Mouse (Mus musculus) B cell, adult 2 months (primary cell): ENCODE data around the gene Aktip.

Experiments
- DNase-seq, 2 experiments: peaks; one replicate each; pipeline ENCODE4 v3.0.0; 2022

Aktip gene

GRCm38 (mm10) chr8:91199876-91200275, at the start of gene Aktip:
TSS of gene Aktip (minus strand) at chr8:91199976.
- DNase-seq: no peak

DNA sequence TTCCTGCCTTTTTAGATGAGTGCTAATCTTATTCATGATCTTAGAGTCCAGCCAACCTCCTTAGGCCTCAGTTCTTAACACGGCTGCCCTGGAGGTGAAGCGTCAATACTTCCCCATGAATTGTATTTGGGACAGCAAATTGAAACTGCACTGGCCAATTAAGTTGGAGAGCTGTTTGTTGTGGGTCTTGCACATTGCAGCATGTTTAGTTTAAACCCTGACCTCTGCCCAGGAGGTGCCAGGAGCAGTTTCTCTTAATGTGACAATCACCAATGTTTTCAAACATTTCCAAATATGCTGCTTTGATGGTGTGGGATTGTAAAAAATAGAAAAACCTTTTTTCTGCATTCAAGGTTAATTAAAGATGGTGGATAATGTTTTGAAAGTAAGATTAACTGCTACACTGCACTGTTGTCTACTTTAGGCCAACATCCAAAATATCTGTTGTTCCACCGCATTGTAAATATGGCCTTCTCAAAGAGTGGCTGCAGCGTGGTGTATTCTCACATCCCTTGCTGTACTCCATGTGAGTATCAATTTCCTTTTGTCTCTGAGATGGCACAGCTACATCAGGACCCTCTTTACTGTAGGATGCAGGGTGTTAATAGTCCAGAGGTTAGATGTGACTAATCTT, 46.2 kb upstream of the Aktip start:
- no peak for DNase-seq

GRCm38 (mm10) chr8:91242721-91243120, 42.9 kb upstream of the Aktip start:
- DNase-seq: no peak

- DNase-seq: no peak
Observed at GRCm38 (mm10) chr8:91241873-91242519, 42.2 kb upstream of the Aktip start.

GRCm38 (mm10) chr8:91241371-91241770, 41.6 kb upstream of the Aktip start:
- no peak for DNase-seq

DNA sequence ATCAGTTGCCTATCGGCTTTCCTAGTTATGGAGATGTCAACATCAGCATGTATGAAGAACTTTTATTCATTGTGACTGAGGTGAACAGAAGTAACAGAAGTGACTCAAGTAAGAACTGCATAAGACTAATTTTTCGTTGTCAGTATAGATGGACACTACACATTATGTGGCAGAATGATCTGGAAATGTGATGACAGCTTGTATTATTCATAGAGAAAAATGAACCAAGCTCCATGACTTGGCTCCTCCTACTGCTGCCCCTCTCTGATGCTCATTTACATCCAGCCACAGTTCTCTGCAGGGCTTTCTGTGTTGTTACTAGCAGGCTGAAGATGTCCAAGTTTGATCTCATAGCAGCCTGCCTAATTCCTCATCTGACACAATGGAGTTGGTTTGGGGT, 37.4 kb upstream of the Aktip start:
- no peak for DNase-seq

DNA sequence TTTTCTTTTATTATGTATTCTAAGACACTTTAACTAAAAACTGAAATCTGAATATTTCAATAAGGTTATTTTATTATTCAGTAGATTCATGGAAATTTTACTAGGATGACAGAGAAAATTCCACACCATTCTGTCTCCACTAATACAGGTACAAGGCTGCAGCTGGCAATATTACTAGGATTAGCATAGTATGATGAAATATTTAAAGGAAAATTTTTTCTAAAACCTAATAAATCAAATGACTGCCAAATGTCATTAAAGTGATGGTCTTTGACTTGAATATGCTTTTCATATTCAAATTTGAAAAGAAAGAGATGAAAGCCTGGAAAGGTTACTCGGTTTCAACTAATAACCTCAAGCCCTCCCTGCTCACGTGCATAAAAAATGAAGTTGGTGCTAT, 34.3 kb upstream of the Aktip start:
- no peak for DNase-seq

DNA sequence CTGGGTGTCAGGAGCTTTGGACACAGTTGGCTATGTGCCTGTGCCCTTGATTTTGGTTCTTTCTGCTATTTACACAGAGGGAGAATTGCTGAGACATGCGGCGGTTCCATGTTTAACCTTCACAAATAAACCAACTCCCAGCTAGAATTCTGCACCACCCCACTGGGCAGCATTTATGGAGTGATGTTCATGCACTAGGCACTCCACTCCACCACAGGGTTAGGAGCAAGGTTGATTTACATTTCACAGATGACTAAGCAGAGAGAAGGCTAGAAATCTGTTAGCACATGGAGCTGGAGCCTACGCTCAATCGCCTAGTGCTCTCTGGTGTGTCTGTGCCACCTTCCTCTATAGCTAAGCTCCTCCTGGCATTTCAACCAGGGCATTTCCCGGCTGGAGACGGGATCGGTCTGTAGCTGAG, 27.7 kb upstream of the Aktip start:
- no peak for DNase-seq

DNA sequence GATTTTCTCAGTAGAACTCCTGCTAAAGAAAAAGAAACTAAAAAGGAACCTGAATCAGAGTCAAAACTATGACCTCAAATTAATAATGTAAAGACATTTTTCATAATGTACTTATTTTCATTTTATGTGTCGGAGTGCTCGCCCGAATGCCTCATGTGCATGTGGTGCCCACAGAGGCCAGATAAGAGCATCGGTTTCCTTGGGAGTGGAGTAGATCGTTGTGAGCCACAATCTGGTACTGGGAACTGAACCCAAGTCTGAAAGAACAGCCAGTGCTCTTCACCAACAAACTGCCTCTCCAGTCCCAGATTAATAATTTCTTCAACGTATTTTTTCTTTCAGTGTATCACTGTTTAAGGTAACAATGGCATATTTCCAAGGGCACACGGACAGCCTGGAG, 24.5 kb upstream of the Aktip start:
- no peak for DNase-seq

- DNase-seq: no peak
Observed at GRCm38 (mm10) chr8:91221841-91222240, 22.1 kb upstream of the Aktip start.

GRCm38 (mm10) chr8:91218271-91218670, 18.5 kb upstream of the Aktip start:
- no peak for DNase-seq

DNA sequence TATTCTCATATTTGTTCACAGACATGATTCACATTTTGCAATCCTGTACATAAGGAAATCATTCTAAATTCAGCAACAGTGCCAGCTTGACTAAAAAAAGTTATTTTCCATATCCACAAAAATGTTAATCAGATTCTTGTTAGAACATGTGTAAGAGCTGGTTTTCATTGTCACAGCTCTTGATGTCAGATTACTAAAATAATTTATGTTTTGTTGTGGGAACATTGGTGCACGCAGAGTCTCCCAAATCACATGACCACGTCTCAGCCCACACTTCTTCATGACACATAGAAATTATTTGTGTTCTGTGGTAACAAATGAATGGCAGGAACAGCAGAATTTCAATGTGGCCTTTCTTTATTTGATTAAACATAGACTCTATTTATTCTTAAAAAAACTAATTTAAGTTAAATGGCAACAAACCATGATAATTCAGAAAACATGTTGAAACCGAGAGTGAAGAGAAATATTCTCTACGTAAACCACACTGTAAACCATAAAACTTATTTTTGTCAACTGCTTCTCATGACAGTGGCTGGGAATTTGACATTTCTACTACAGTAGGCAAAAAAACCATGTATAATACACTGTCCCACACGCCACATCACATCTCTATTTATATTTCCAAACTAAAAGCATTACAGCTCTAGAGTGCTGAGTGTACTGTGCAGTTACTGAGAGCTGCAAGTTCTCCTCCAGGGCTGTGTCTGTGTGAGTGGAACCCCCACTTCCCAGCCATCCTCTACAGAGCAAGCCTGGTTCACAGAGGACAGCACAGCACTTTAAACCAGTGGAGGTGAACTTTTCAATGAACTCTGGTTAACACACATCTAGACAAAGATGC, 17.5 kb upstream of the Aktip start:
- DNase-seq: no peak

GRCm38 (mm10) chr8:91214287-91214686, 14.5 kb upstream of the Aktip start:
- DNase-seq: no peak

DNA sequence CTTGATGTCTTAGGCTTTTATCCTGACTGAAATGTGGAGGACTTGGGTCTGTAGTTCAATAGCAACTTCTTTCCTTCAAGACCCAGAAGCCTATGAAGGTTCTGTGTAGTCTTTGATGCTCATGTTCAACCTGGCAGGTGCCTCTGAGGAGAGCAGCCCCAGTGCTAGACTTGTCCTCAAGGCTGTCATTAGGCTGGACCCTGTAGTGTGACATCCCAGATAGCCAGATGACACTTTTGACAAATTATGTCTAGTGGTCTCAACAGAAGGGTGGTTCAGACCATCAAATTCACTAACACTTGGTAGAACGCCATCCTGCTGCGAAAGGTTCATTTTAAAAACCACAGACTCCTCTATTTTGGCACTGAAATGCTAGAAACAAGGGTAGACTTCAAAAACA, 13.2 kb upstream of the Aktip start:
- no peak for DNase-seq

DNA sequence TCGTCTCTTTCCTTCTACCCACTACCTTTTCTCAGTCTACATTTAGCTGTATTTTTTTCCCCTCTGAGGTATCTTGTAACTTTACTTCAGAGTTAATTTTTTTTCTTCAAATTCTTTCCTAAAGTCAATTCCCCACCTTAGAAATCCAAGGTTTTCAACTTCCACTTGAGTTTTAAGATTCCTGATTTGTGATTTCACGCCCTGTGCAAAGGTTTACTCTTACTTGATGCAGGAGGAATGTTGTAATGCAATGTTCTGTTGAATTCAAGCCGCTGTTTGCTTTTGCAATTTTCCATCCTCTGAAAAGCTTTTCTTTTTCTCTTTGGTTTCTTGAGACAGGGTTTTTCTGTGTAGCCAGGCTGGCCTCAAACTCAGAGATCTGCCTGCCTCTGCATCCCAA, 9.9 kb upstream of the Aktip start:
- DNase-seq: no peak

GRCm38 (mm10) chr8:91207676-91208075, 7.9 kb upstream of the Aktip start:
- DNase-seq: no peak

DNA sequence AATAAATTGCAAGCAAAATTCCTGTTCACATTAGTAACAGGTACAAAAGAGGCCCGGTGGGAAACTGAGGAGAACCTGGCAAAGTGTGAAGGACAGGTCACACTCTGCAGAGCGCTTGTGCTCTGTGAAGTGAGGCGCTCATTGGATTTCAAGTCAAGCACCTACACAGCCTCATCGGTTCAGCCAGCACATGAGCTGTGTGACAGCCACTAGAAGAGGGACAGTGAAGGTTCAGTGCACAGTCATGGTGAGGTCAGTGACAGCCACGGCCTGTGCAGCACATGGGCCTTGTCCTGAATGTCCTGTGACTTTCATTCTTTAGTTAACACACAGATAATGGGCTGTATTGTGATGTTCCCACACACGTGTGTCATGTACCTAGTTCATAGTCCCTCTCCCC, 6.1 kb upstream of the Aktip start:
- no peak for DNase-seq

GRCm38 (mm10) chr8:91201184-91201583, 1.4 kb upstream of the Aktip start:
- DNase-seq: no peak

DNA sequence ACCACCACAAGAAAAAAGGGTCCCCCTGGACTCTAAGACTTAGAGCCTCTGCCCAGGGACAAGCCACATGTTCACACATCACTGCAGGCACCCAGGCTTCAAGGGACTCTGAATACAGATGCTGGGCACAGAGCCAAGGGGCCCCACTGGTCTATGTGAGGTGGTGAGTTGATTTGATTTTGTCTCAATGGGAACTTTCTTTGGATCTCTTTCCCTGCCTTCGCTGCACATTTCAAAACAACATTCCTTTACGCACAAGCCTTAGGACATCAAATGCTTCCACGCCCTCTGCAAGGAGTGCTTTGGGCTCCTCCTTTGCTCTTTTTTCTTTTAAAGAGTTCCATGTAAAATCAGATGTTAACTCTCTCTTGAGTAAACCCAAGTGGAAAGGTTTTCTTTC, 1.7 kb downstream of the Aktip start:
- no peak for DNase-seq

- DNase-seq: no peak
Observed at GRCm38 (mm10) chr8:91197233-91197632, 2.5 kb downstream of the Aktip start.

DNA sequence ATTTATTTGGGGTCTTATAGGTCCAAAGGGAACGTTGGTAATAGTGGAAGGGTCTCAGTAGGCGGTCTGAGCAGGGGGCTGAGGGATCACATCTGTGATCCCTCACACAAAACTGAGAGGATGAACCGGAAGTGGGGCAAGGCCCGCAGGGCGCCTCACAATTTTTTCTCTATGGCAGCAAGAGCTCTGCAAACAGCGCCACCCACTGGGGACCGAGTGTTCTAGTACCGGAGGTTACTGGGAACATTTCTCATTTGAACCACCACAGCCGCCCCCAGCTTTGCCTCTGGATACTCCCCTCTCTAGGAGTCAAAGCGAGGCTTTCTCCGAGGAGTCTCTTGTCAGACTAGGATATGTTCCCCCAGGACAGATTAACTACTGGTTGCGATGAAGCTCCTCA, 3.1 kb downstream of the Aktip start:
- DNase-seq: no peak

GRCm38 (mm10) chr8:91194081-91194480, 5.7 kb downstream of the Aktip start:
- no peak for DNase-seq

GRCm38 (mm10) chr8:91192941-91193340, 6.8 kb downstream of the Aktip start:
- DNase-seq: no peak

- peak; percentile 10 to 11 for DNase-seq
Observed at GRCm38 (mm10) chr8:91190816-91191340, 8.9 kb downstream of the Aktip start.
